Mouse (Mus musculus) naive thymus-derived CD4-positive, alpha-beta T cell, adult 2 months (primary cell): ENCODE data around the gene Lgr5.

ENCODE experiments used
- DNase-seq: peaks from one replicate; pipeline ENCODE4 v3.0.0-alpha.2; 2011; ENCODE audit warnings: low read depth

Gene Lgr5

DNA sequence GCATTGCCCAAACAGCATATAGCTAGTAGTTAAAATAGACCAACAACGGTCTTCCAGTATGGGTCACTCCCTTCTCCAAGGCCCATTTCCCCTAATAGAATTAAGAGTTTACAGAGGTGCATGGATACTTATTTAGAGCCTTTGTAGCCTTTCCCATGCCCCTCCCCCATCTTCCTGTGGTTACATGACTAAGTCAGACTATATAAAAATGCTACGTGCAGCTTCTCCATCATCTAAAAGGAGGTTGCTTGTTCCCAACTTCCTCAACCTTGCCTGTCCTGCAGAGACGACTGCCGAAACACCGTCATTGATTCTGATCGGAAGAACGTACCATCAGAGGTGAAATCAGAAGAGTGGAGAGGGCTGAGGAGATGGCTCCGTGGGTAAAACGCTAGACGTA, 82.4 kb downstream of the Lgr5 start:
- DNase-seq = no peak

GRCm38 (mm10) chr10:115493778-115494141, 93.8 kb downstream of the Lgr5 start:
- no peak for DNase-seq

- no peak for DNase-seq
Measured at GRCm38 (mm10) chr10:115492956-115493777, 94.4 kb downstream of the Lgr5 start.

GRCm38 (mm10) chr10:115491803-115492510, 95.6 kb downstream of the Lgr5 start:
- DNase-seq = no peak

- no peak for DNase-seq
Measured at GRCm38 (mm10) chr10:115485602-115486001, 102.0 kb downstream of the Lgr5 start.

DNA sequence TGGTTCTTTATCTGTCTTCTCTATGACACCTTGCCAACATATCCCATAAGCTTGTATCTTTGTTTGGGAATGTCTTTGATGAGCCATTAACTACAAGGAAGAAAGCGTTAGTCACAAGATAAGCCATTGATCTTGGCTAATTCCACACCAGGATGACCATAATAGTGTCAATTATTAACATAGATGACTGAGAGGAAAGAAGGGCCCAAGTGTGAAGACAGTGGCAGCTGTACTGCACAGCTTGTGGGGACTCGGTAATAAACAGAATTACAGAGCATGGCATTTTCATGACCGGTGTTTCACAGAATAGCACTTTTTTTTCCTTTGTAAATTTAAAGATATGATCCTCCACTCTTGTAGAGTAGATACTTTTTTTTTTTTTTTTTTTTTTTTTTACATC, 102.9 kb downstream of the Lgr5 start:
- DNase-seq = no peak

DNA sequence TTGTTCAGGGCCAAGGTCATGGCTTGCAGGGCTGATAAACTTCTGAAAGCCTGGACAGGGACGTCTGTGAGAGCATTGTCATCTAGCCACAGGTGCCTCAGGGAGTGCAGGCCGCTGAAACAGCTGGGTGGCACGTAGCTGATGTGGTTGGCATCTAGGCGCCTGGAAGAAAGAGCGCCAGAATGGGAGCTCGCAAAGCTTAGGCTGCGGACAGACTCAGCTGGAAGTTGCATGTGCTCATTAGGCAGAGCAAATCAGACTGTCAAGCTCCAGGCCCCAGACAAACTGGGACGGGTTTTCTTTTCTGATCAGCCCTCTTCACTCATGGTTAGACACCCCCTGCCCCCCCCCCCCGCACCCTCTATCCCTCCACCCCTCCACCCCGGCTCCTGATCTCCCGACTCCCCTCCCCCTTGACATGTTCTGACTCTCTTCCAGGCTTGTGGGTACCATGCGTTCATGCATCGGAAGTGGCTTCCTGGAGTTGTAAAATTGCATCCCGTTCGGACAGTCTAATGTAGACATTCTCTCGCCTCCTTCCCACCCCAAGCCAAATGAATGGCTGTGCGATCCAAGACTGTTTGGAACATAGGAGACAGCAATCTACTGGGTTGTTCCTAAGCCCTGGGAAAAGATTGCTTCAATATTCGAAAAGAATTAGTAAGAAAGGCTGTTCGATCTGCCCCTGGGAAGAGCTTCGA, 109.0 kb downstream of the Lgr5 start:
- no peak for DNase-seq

DNA sequence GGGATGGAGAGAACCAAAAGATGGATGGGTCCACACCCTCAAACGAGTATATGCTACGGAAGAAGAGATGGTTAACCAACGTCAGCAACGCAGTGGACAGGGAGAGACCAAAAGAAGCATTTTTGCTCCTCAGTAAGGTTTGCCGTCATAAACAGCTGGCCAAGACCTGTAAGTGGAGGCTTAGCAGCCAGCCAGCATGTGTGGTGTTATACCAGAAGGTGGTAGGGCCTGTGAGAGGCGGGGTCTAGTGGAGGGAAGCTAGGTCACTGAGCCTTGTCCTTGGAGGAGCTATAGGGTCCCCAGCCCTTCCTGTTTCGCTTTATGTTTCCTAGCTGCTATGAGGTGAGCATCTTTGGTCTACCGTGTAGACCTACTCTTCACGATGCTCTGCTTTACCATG, 111.1 kb downstream of the Lgr5 start:
- no peak for DNase-seq

DNA sequence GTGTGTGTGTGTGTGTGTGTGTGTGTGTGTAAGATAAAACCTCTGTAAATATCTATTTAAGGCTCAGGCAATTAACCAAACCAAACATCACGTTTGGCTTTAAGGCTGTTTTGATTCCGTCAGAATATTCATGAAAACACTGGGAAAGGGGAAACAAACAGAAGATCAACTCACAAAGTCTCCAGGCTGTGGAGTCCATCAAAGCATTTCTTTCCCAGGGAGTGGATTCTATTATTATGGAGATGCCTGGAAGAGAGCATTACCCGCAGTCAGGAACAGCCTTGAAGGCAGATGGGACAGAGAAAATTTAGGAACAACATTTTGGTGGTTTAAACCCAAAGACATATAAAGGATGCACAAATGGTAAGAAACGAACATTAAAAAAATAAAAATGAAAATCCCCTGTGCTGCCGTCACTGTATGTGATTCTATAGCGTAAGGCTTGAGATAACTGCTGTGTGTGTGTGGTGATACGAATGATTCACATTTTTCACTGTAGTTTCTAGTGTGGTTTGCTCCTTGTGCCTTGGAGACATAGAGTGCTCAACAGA, 112.5 kb downstream of the Lgr5 start:
- DNase-seq = no peak

DNA sequence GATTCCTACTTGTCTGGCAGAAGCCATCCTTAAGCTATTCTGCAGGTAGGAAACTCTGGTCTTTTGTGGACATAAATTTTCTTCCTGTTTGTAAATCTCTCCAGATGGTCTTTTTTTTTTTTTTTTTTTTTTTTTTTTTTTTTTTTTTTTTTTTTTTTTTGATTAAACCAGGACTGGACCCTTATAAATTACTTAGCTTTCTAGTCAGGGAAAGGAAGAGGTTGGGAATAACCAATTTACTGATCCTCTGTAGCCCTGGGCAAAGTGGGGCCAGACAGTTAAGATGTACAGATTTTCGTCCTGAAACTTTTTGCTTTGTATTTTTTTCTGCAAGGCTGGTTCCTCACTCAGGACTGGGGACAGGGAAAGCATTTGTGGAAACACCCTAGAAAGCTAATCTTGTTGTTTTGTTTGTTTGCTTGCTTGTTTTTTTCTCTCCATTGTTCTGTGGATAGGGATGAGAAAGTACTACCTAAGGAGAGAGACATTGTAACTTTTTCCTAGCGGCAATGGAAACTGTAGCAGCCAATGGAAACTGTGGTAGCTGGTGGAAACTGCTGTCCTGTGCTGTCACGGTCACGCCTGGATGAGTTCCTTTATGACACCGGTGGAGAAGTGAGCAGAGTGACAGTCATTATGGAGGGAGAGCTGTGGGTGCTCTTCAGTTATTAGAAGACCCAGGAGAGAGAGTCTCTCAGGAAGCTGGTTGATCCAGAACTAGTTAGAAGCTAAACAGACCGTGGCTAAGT, 114.2 kb downstream of the Lgr5 start:
- no peak for DNase-seq

- DNase-seq = peak; percentile 4
Measured at GRCm38 (mm10) chr10:115470621-115471334, 116.8 kb downstream of the Lgr5 start.

DNA sequence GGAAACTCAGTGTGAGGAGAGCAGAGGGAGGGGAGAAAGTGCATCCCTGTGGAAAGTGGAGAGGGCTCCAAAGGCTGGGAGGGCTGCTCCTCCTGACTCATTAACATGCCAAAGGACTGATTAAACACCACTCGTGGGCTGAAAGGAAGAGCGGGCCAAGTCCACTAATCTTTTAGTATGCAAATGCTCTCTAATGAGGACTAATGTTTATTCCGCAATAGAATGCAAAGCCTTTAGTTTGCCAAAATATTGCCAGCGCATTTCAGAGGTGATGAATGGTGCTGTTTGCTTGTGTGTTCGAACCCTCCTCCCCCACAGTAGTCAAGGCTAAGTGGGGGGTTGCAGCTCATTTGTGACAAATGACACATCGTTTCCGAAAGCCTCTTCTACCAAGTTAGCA, 118.5 kb downstream of the Lgr5 start:
- no peak for DNase-seq

DNA sequence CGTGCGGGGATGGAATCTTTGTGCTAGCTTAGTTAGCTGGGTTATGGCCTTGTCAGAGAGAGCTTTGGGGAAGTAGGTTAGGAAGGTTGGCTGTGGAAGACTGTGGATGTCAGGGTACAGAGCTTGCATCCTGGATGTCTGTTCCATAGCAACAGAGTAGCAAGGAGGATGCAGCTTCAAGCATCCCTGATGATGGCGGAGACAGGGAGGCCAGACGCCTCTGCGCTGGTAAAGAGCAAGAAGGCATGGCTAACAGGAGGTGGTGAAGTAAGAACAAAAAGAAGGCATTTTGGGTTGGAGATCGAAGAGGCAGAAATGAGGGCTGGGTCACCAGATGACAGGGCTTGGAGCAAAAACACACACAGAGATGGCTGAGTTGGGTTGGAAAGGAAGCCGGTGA, 118.9 kb downstream of the Lgr5 start:
- no peak for DNase-seq

DNA sequence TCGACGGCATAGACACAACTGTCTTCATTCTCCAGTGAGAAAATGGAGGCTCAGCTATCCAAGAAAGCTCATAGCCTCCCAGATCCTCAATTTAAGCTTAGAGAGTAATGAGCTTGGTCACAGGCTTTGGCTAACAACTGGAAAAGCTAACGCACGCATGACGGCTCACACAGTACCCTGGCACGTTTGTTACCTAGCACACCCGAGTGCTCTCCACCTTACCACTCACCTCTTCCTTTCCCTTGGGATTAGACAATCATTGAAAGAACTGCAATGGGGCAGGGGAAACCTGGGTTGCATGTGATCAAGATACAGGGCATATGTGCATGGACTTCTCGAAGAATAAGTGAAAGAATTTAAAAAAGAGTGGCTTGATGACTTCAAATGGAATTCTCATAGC, 119.6 kb downstream of the Lgr5 start:
- DNase-seq = no peak

DNA sequence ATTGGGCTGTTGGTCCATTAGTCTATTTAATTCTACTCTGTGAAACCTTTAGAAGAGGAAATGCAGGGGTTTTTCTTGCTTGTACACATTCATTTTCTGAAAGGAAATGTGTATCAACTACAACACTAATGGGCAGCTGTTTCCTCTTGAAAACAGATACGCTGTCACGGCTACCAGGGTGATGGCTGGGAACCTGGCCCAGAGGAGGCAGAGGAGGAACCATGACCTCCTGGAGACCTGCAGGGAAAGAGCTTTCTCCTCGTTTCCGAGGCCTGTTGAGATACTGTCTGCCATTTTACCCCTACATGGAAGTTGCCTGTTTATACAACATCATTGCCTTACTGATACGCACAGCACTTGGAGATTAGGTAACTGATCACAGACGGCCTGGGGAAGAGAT, 121.8 kb downstream of the Lgr5 start:
- no peak for DNase-seq

DNA sequence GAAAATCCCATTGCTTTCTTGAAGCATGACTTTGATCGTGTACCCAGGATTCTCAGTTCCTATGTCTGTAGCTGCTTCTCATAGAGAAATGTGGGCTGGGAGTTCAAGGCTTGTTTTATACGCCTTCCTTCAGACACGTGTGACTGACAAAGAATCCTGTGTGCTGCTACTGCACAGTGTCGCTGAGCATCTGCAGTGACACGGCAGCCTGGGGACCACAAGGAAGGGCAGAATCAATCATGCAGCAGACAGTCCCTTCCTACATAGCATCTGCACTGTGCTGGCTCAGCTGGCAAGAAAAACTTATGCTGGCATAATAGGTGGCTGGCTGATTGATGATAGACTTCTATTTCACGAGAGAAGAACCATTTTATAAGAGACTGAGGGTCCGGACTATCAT, 122.5 kb downstream of the Lgr5 start:
- no peak for DNase-seq

- DNase-seq = no peak
Measured at GRCm38 (mm10) chr10:115462646-115463045, 124.9 kb downstream of the Lgr5 start.

GRCm38 (mm10) chr10:115457368-115458021, 130.1 kb downstream of the Lgr5 start:
- no peak for DNase-seq

- DNase-seq = no peak
Measured at GRCm38 (mm10) chr10:115448614-115449013, 139.0 kb downstream of the Lgr5 start.

DNA sequence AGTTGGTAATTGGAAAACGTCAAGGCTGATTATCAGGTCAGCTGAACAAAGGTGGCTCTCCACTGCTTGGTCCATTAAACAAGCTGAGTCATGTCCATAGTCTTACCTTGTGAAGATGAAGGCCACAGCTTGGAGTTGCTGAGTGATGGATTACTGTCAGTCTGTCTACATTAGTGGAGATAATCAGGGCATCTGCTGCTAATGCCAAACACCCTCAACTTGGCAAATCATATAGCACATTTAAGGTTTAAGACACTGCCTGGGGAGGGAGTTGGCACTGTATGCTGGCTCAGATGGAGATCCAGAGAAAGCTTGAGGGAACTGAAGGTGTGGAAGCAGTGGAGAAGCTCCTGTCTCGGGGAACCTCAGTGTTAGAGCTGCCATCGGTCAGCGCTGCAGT, 150.3 kb downstream of the Lgr5 start:
- DNase-seq = no peak

DNA sequence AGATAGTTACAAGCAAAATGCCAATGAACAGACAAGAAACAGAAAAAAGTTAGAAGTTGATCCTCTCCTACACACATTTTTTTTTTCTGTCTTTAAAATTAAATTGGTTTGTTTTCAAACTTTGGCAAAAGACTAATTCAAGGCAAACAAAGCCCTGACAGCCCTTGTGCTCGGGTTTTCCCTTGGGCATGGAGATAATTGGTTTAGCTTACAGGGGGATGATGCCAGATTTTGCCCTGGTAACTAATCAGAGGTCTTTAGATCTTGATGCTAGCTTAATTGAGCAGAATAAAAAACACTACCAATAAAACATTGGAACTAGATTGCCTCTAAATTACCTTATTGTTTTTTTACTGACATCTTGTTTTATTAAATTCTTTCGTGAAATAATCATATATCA, 162.2 kb downstream of the Lgr5 start:
- no peak for DNase-seq
